Mouse (Mus musculus) layer of hippocampus, postnatal 36 days (tissue): ENCODE measurements around the gene Col1a1. TPM values are rescaled to one million over a fixed set of nuclear protein-coding genes. Genes with fewer than 3 reads are reported as not detected.

Experiments
- DNase-seq, 2 experiments: peaks; one replicate each; pipeline ENCODE4 v3.0.0; 2022
- total RNA-seq, 2 experiments: library from RNA; stranded (reverse); gene quantifications; 2 replicates each; pipeline ENCODE4 v1.2.3; 2021

The Col1a1 gene
- total RNA-seq, 2 experiments from 2014 or later = 12.0 to 18.6 TPM

- no peak for DNase-seq
These were observed 61.6 kb downstream of the Col1a1 start for GRCm38 (mm10) chr11:94997596-94997995.

- peak; percentile 75 to 82 for DNase-seq
These were observed 62.1 kb downstream of the Col1a1 start for GRCm38 (mm10) chr11:94998041-94998531.

GRCm38 (mm10) chr11:95000128-95000527 is 64.1 kb downstream of the Col1a1 start:
- no peak for DNase-seq

- no peak for DNase-seq
These were observed 64.5 kb downstream of the Col1a1 start for GRCm38 (mm10) chr11:95000548-95000947.

GRCm38 (mm10) chr11:95001058-95001457 is 65.0 kb downstream of the Col1a1 start:
- DNase-seq = peak; percentile 67 to 68

- no peak for DNase-seq
These were observed 65.7 kb downstream of the Col1a1 start for GRCm38 (mm10) chr11:95001584-95002347.

Other genes starting within 250 kb of the Col1a1 start
- gene Gm11541, start 231.7 kb upstream of the Col1a1 start, total RNA-seq = not detected
- under 1 TPM in 1 of 2 experiments, not detected in 1; 0.53 TPM for gene Cdc34b, start 194.4 kb upstream of the Col1a1 start, total RNA-seq
- not detected for gene Tmem92, start 153.5 kb upstream of the Col1a1 start, total RNA-seq
- not detected for gene Hils1, start 31.4 kb downstream of the Col1a1 start, total RNA-seq
- under 1 TPM in 1 of 2 experiments, not detected in 1; 0.48 TPM for gene Sgca, start 40.1 kb downstream of the Col1a1 start, total RNA-seq
- gene Ppp1r9b, start 54.8 kb downstream of the Col1a1 start, total RNA-seq = 100 to 1,000 TPM; 931 to 932 TPM
- 10 to 100 TPM; 43.3 to 46.5 TPM for gene Samd14, start 73.7 kb downstream of the Col1a1 start, total RNA-seq
- gene Pdk2, start 105.1 kb downstream of the Col1a1 start, total RNA-seq = 100 to 1,000 TPM; 118 to 121 TPM
- 10 to 100 TPM; 12.1 to 14.0 TPM for gene Itga3, start 140.6 kb downstream of the Col1a1 start, total RNA-seq
- gene Dlx3, start 183.9 kb downstream of the Col1a1 start, total RNA-seq = not detected
- gene Dlx4, start 210.0 kb downstream of the Col1a1 start, total RNA-seq = not detected